Mouse (Mus musculus) T-helper 1 cell (primary cell): ENCODE measurements around the gene Dnaja1.

Source experiments
- in situ Hi-C: fragments of 300-600 bp; cut with MboI, MseI; formaldehyde crosslinking; loops from one replicate; pipeline ENCODE4 v1.15.1; 2025; ENCODE audit warnings: high pct_unique_total_duplicates

The Dnaja1 gene

GRCm38 (mm10) chr4:40722011-40722666, at the start of gene Dnaja1:
Gene Dnaja1 (plus strand): TSS chr4:40722150.
- in situ Hi-C loops = loop anchor here (25.0 kb wide), 1 partner anchor 990 kb away; the partner anchor contains the start of genes Dctn3 and Rpp25l

DNA sequence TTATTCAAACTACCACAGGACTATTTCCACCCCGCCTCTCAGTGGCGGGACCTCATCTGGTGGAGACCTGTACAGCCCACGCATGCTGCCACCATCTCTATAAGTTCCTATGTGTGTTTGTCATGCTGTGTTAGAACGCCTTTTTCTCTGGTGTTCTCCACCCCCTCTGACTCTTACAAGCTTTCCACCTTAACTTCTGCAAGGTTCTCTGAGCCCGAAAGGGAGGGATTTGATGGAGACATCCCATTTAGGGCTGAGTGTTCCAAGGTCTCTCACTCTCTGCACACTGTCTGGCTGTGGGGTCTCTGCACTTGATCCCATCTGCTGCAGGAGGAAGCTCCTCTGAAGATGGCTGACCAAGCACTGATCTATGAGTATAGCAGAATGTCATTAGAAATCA, 48.4 kb upstream of the Dnaja1 start:
- in situ Hi-C loops = loop anchor here (10.0 kb wide), 1 partner anchor 379 kb away; no protein-coding TSS in a partner anchor

DNA sequence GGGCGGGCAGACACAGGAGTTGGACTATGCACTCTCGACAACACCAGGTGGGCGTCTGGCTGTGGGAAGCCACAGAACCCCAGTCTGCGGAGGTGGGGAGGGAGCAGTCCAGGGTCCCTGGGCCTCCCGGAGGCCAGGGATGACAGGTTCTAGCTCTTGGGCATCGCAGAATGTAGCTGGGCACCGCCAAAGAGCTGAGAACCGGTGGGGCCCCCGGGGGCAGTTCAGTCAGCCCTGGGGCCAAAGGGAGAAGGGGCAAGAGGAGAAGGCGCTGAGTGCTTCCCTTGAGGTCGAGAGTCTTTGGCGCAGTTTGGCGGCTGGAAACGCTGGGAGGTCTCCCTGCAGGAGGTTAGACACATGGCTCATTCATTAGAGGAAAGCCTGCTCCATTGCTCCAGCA, 45.6 kb upstream of the Dnaja1 start:
- in situ Hi-C loops = loop anchor here (10.0 kb wide), 1 partner anchor 382 kb away; no protein-coding TSS in a partner anchor

DNA sequence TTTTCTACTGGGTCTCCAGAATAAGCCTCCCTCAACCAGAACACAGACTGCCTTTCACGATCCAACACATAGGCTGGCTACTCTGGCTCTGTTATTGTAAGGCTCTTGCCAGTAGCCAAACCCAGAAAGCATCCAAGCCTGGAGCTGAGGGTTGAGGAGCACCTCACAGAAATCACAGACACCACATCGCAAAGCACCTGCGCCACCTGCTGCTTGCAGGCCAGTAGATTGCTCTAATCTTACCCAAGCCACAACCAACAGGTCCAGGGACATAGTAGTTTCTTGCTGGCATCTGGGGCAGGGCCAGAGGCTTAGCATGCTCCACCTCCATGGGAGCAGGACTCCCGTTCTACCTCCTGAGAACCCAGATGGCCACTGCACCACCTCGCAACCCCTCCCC, 44.8 kb upstream of the Dnaja1 start:
- in situ Hi-C loops = loop anchor here (10.0 kb wide), 1 partner anchor 382 kb away; no protein-coding TSS in a partner anchor

GRCm38 (mm10) chr4:40680250-40680860, 41.6 kb upstream of the Dnaja1 start:
- in situ Hi-C loops = no loop called here

- in situ Hi-C loops = no loop called here
Measured at GRCm38 (mm10) chr4:40681908-40682307, 40.0 kb upstream of the Dnaja1 start.

GRCm38 (mm10) chr4:40682359-40682758, 39.6 kb upstream of the Dnaja1 start:
- in situ Hi-C loops = no loop called here

GRCm38 (mm10) chr4:40683306-40683705, 38.6 kb upstream of the Dnaja1 start:
- in situ Hi-C loops = no loop called here

DNA sequence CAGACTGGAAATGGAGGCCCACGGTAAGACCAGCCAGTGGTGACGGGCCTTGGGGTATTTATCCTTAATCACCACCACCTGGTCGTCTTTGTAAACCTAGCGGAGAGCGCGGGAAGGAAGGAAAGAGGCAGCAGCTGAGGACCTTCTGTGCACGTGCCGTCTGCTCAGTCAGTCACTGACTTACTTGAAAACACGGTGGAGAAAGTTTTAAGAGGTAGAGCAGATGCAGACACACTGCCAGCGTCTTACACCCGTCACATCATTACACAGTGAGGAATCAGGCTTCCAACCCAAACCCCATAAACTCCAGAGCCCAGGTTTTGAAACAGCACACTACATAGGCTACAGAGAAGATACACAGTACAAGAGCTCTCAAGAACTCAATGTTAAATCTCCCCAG, 30.9 kb upstream of the Dnaja1 start:
- in situ Hi-C loops = no loop called here

GRCm38 (mm10) chr4:40697059-40697458, 24.9 kb upstream of the Dnaja1 start:
- in situ Hi-C loops = no loop called here

DNA sequence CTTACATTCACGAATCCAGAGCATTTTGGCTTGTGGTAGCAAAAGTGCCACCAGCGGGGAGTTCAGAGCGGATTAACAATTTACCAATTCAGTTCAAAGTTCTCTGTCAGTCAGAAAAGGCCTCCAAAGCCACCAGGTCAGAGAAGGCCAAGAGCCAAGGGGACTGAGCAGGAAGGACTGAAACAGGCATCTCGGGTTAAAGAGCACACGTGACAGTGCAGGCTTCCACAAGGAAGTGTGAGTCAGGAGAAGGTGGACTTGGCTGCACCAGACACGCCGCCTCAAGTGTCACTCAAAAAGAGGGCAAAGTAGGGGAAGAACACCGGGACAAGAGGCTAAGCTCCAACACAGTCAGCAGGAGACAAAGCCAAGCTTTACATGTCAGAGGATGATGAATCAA, 21.7 kb upstream of the Dnaja1 start:
- in situ Hi-C loops = loop anchor here (10.0 to 25.0 kb wide), 2 partner anchors 555 to 1012 kb away; partner anchors contain the start of genes Aco1, Dctn3 and Rpp25l

GRCm38 (mm10) chr4:40701796-40702195, 20.2 kb upstream of the Dnaja1 start:
- in situ Hi-C loops = loop anchor here (10.0 to 25.0 kb wide), 2 partner anchors 557 to 1011 kb away; partner anchors contain the start of genes Aco1, Dctn3 and Rpp25l

DNA sequence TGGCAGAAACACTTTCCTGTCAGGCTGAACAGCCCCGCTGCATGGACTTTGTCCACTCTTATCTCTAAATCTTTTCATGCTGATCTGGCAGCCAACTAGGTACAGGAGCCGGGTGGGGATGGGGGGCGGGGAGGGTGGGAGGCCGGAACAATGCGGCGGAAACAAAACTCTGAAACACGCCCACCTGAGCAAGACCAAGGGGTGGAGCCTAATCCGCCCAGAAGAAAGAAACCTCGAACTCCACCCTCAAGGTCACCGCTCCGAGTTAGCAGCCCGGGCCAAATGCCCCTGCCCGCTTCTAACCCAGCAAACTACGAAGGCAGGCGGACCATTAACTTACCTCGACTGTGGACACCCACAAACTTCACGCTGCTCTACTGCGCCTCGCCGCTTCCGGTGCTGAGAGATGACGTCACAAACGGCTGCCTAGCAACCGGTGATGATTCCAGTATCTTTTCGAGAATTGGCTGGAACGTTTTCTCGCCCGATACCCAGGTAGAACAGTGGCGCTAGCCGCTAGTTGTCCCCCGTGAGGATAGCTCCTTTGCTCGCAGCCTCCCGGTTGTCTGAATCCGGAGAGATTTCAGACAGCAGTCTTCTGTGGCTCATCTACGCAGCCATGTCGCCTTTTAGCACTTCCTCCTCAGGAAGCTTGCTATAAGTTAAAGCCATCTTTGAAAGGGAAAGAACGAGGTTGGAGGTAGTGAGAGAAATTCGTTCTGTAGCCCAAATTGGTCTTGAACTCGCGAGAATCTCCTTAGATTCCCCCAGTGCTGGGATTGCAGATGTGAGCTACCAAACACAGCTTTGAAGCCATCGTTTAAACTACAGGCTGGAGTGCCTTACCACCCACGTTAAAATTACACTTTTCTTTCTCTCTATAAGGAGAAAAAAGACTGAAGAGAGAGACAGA, 18.9 kb upstream of the Dnaja1 start, which contains the start of gene Aptx:
Gene Aptx (minus strand): TSS at position 398 of the 913 bp plus-strand sequence.
- in situ Hi-C loops = loop anchor here (10.0 to 25.0 kb wide), 2 partner anchors 558 to 1009 kb away; partner anchors contain the start of genes Aco1, Dctn3 and Rpp25l

DNA sequence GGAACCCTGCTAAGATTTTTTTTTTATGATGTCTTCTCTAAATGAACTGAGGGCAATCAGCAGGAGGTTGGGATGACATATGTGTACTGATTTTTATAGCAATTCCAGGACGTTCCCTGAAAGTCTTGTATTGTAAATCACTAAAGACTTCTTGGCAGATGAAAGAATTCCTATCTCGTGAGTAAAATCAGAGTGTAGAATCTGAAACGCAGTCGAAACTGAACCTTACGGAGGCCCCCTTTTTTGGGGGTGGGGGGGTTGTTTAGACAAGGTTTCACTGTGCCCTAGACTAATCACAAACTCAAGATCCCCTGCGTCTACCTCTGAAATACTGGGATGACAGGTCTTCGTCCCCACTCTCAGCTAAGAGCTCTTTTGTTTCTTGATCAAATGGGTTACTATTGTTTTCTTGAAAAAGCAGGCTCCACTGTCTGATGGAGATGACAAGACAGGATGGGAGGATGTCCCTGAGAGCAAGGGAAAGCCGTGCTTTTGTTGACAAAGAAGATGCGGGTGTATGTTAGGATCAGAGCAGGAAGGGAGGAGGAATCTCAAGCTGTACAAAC, 18.2 kb upstream of the Dnaja1 start:
- in situ Hi-C loops = loop anchor here (10.0 to 25.0 kb wide), 2 partner anchors 559 to 1009 kb away; partner anchors contain the start of genes Aco1, Dctn3 and Rpp25l

- in situ Hi-C loops = loop anchor here (25.0 kb wide), 1 partner anchor 995 kb away; the partner anchor contains the start of genes Dctn3 and Rpp25l
Measured at GRCm38 (mm10) chr4:40717141-40717540, 4.8 kb upstream of the Dnaja1 start.

DNA sequence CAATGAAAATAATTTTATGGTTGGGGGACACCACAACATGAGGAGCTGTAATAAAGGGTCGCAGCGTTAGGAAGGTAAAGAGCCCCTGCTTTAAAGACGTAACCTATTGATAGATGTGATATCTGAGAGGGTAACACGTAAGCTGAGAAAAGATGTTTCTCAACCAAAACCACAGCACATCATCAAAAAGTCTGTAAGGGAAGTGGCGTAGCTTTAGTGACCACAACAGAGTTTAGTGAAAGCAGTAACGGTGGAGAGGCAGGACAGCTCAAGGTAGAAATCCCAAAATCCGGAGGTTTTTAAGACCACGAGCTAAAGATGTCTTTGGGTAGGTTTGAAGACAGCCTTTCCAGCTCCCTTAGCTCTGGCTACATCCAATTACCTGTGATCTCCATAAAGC, 1.0 kb upstream of the Dnaja1 start:
- in situ Hi-C loops = loop anchor here (25.0 kb wide), 1 partner anchor 991 kb away; the partner anchor contains the start of genes Dctn3 and Rpp25l

DNA sequence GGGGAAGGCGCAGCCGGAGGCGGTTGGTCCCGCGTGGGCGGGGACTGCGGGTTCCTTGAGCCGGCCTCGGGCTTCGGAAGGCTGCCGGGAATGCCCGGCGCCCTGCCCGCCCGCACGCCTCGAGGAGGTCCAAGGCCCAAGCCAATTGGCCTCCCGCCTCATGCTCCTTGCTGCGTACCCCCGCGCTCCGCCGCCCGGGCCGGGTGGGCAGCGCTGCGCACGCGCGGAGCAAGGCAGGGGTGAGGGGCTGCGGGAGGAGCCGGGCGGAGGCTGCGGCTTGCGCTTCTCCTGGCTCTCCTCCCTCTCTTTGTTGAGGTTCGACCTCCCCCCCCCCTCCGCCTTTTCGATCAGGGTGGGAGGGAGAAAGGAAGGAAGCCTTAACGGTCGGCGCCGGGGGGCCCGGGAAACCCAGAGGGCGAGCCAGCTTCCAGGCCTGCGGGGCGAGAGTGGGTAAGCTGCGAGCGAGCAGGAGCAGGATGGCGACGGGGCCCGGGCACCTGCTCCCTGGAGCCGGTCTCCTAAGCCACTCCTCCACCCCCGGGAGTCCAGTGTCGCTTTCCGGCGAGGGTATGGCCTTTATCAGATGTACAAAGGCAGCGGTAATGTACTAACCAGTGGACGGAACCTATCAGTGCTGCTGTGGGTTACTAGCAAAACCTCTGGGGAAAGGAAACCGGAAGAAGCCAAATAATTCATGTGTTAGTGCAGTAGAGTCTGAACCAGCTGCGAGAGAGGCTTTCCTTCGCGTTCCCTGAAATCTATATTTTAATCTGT, 924 bp downstream of the Dnaja1 start:
- in situ Hi-C loops = loop anchor here (25.0 kb wide), 1 partner anchor 989 kb away; the partner anchor contains the start of genes Dctn3 and Rpp25l

DNA sequence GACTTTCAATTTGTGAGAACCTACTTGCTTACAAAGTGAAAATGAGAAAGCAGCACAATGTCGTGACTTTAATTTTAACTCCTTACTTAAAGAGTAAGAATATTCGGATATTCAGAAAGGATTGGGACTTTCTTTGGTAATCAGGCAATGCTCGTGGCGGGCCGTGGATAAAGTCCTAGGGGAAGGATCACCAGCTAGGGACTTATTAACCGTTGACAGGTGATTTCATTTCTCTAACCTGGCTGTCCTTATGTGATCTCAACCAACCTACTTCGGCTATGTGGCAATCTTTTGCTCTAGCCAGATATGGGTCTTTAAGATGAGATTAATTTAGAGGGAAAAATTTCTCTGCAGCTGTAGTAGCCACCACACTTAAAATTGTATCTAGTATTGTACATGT, 3.2 kb downstream of the Dnaja1 start:
- in situ Hi-C loops = no loop called here

GRCm38 (mm10) chr4:40725554-40725953, 3.6 kb downstream of the Dnaja1 start:
- in situ Hi-C loops = no loop called here

DNA sequence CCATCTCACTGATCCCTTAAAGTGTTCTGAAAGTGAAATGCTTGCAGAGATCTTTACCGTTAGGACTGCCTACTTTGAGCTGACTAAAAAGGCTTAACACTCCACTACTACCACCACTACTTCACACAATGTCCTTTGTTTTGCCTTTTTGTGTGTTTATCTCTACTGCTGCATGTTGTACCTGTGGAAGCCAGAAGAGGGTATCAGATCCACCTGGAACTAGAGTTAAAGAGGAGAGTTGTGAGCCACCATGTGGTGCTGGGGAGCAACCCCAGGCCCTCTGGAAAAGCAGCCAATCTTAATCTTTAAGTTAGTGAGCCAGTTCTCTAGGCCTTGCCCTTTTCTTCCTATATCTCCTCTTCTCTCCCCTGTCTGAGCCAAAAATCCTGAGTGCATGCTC, 5.3 kb downstream of the Dnaja1 start:
- in situ Hi-C loops = no loop called here
